Mouse (Mus musculus): ENCODE measurements around the gene Mylk4.

Mylk4 gene

GRCm38 (mm10) chr13:32783816-32784215 lies at the start of gene Mylk4:
TSS of gene Mylk4 (minus strand) at chr13:32783954.
- no peak for DNase-seq (ENCODE audit: low read depth, low spot score)

GRCm38 (mm10) chr13:32833237-32833636 lies 49.5 kb upstream of the Mylk4 start:
- DNase-seq (ENCODE audit: low read depth, low spot score) = peak; percentile 31

GRCm38 (mm10) chr13:32832776-32833175 lies 49.0 kb upstream of the Mylk4 start:
- no peak for DNase-seq (ENCODE audit: low read depth, low spot score)

- DNase-seq (ENCODE audit: low read depth, low spot score) = no peak
Observed at GRCm38 (mm10) chr13:32831505-32832273, 47.9 kb upstream of the Mylk4 start.

GRCm38 (mm10) chr13:32828886-32829285 lies 45.1 kb upstream of the Mylk4 start:
- no peak for DNase-seq (ENCODE audit: low read depth, low spot score)

- DNase-seq (ENCODE audit: low read depth, low spot score) = peak; percentile 42
Observed at GRCm38 (mm10) chr13:32827951-32828350, 44.2 kb upstream of the Mylk4 start.

- DNase-seq (ENCODE audit: low read depth, low spot score) = no peak
Observed at GRCm38 (mm10) chr13:32827111-32827822, 43.5 kb upstream of the Mylk4 start.

- no peak for DNase-seq (ENCODE audit: low read depth, low spot score)
Observed at GRCm38 (mm10) chr13:32825546-32825945, 41.8 kb upstream of the Mylk4 start.

- no peak for DNase-seq (ENCODE audit: low read depth, low spot score)
Observed at GRCm38 (mm10) chr13:32824377-32825330, 40.9 kb upstream of the Mylk4 start.

GRCm38 (mm10) chr13:32823126-32823525 lies 39.4 kb upstream of the Mylk4 start:
- DNase-seq (ENCODE audit: low read depth, low spot score) = no peak

- DNase-seq (ENCODE audit: low read depth, low spot score) = no peak
Observed at GRCm38 (mm10) chr13:32821671-32822070, 37.9 kb upstream of the Mylk4 start.

GRCm38 (mm10) chr13:32819926-32820325 lies 36.2 kb upstream of the Mylk4 start:
- DNase-seq (ENCODE audit: low read depth, low spot score) = no peak

- no peak for DNase-seq (ENCODE audit: low read depth, low spot score)
Observed at GRCm38 (mm10) chr13:32819241-32819640, 35.5 kb upstream of the Mylk4 start.

- no peak for DNase-seq (ENCODE audit: low read depth, low spot score)
Observed at GRCm38 (mm10) chr13:32807624-32808023, 23.9 kb upstream of the Mylk4 start.

- no peak for DNase-seq (ENCODE audit: low read depth, low spot score)
Observed at GRCm38 (mm10) chr13:32806820-32807219, 23.1 kb upstream of the Mylk4 start.

GRCm38 (mm10) chr13:32803701-32804345 lies 20.1 kb upstream of the Mylk4 start:
- DNase-seq (ENCODE audit: low read depth, low spot score) = no peak

GRCm38 (mm10) chr13:32802259-32803081 lies 18.7 kb upstream of the Mylk4 start, which contains the start of gene D930007J09Rik:
TSS of gene D930007J09Rik (minus strand) at chr13:32802849.
- DNase-seq (ENCODE audit: low read depth, low spot score) = peak; percentile 71

GRCm38 (mm10) chr13:32801693-32802221 lies 18.0 kb upstream of the Mylk4 start, which contains the start of gene Wrnip1:
TSS of gene Wrnip1 (plus strand) at chr13:32802038.
- DNase-seq (ENCODE audit: low read depth, low spot score) = peak; percentile 98

- DNase-seq (ENCODE audit: low read depth, low spot score) = peak; percentile 56
Observed at GRCm38 (mm10) chr13:32800859-32801258, 17.1 kb upstream of the Mylk4 start.

GRCm38 (mm10) chr13:32799131-32799530 lies 15.4 kb upstream of the Mylk4 start:
- peak; percentile 49 for DNase-seq (ENCODE audit: low read depth, low spot score)
